Mouse (Mus musculus) lung, embryonic 14.5 days (tissue): ENCODE measurements around the gene Wbp1. TPM values are rescaled to one million over a fixed set of nuclear protein-coding genes. Genes with fewer than 3 reads are reported as not detected.

ENCODE experiments used
- ATAC-seq: fragments of 200-750 bp; cut with Nextera tagmentation; 2 replicates; pipeline ENCODE4 v1.8.0; 2017; ENCODE audit warnings: mild to moderate bottlenecking, moderate TSS enrichment, moderate library complexity; ENCODE audit not compliant: insufficient read depth
- DNase-seq: peaks from one replicate; pipeline ENCODE4 v3.0.0-alpha.2; 2015
- H3K27ac ChIP-seq: fragments of 300-500 bp; sonication (generic); 2 replicates; pipeline ENCODE4 v1.5.1; 2014; ENCODE audit warnings: low read depth, mild to moderate bottlenecking, moderate library complexity
- H3K27me3 ChIP-seq: fragments of 300-500 bp; sonication (generic); 2 replicates; pipeline ENCODE4 v1.6.1; 2014; ENCODE audit warnings: low read length, control low read depth; ENCODE audit not compliant: insufficient read depth
- H3K36me3 ChIP-seq: fragments of 300-500 bp; sonication (generic); 2 replicates; pipeline ENCODE4 v1.6.1; 2014; ENCODE audit warnings: control low read depth; ENCODE audit not compliant: insufficient read depth
- H3K4me1 ChIP-seq: fragments of 300-500 bp; sonication (generic); 2 replicates; pipeline ENCODE4 v1.6.1; 2014; ENCODE audit warnings: antibody characterized with exemption, control low read depth; ENCODE audit not compliant: insufficient read depth
- H3K4me2 ChIP-seq: fragments of 300-500 bp; sonication (generic); 2 replicates; pipeline ENCODE4 v1.6.1; 2014; ENCODE audit warnings: mild to moderate bottlenecking
- H3K4me3 ChIP-seq: fragments of 300-500 bp; sonication (generic); 2 replicates; pipeline ENCODE4 v1.5.1; 2014; ENCODE audit warnings: low read depth, low read length
- H3K9ac ChIP-seq: fragments of 300-500 bp; sonication (generic); 2 replicates; pipeline ENCODE4 v1.6.1; 2014
- H3K9me3 ChIP-seq: fragments of 300-500 bp; sonication (generic); 2 replicates; pipeline ENCODE4 v1.6.1; 2016; ENCODE audit warnings: low read depth, low read length, control low read depth
- CTCF ChIP-seq: IDR thresholded peaks from 2 replicates; pipeline ENCODE4 v1.5.1; 2016; ENCODE audit warnings: antibody characterized with exemption, low read depth
- WGBS: fragments of 180-500 bp; shearing (Covaris S2); extraction: QIAGEN DNeasy Blood & Tissue Kit; methylation state at CpG from one replicate; pipeline ENCODE4 v1.1.7; 2014; 5-methylcytosine and 5-hydroxymethylcytosine counted together
- polyA plus RNA-seq: library from polyadenylated mRNA; unstranded; fragments of >200 nt; fragmentation: Nextera tagmentation; extraction: Ambion mirVana; gene quantifications from 2 replicates; pipeline ENCODE4 v1.2.1, GENCODE M21; 2014

The Wbp1 gene
- polyA plus RNA-seq, 1 experiment from 2014 or later: 91.5 TPM

DNA sequence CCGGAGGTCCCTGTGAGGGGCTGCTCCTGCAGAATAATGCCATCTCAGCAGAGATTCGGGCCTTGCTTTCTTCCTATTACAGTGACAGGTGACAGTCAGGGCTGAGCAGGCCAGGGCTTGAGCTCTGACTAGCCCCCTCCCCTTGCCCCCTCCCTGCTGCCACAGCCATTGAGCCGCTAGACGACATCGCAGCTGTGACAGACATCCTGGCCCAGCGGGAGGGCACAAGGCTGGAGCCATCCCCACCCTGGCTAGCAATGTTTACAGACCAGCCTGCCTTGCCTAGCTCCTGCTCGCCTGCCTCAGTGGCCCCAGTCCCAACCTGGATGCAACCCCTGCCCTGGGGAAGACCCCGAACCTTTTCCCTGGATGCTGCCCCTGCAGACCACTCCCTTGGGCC, 30.4 kb upstream of the Wbp1 start:
- Histone ChIP-seq H3K36me3 (peaks cover 61% of the 10 kb centered on the region), H3K4me1 (0 out of 2 replicates have a peak, but pooled peaks cover 4% of the 10 kb centered on the region), H3K9ac (no peak overlapping the region), H3K27ac (peak overlapping the region; percentile 30; the same call in 1 of the 2 replicates), H3K4me3 (no peak overlapping the region), H3K9me3 (no peaks in the 10 kb centered on the region), H3K4me2 (no peak overlapping the region), H3K27me3 (no peaks in the 10 kb centered on the region; the same call in 1 of the 2 replicates)
- TF ChIP-seq CTCF: no peak
- no peak for ATAC-seq
- 27% methylated on average over 8 of the region's 8 CpGs for WGBS
- no peak for DNase-seq

DNA sequence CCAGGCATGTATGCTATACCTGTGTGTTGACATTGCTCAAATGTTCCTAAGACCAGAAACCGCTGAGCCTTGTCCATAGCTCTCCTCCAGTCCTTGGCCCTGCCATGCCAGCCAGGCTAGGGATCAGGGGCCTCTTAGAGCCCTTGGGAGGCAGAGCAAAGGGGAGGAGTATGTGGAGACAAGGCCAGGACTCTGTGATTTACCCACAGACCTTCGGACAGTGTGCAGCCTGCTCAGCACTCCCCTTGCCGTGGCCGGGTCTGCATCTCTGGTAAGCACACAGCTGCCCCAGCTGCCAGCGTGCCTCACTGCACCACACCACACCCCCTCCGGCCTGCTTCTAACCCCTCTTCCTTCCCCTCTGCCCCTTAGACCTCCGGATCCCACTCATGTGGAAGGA, 25.9 kb upstream of the Wbp1 start:
- H3K27me3 ChIP-seq: no peaks in the 10 kb centered on the region
- DNase-seq: no peak
- no peak overlapping the region for H3K4me3 ChIP-seq
- H3K4me1 ChIP-seq: peaks cover 3% of the 10 kb centered on the region; the same call in 1 of the 2 replicates
- ATAC-seq: no peak
- 62% methylated on average over 7 of the region's 7 CpGs for WGBS
- H3K9me3 ChIP-seq: no peaks in the 10 kb centered on the region
- no peak for TF ChIP-seq CTCF
- no peak overlapping the region for H3K9ac ChIP-seq
- no peak overlapping the region for H3K27ac ChIP-seq
- H3K4me2 ChIP-seq: no peak overlapping the region
- H3K36me3 ChIP-seq: peaks cover 62% of the 10 kb centered on the region

- DNase-seq: no peak
- H3K4me2 ChIP-seq: no peak overlapping the region
- ATAC-seq: no peak
- TF ChIP-seq CTCF: no peak
- no peaks in the 10 kb centered on the region for H3K9me3 ChIP-seq
- H3K27me3 ChIP-seq: no peaks in the 10 kb centered on the region
- WGBS: 49% methylated on average over 9 of the region's 9 CpGs
- no peak overlapping the region for H3K4me3 ChIP-seq
- H3K27ac ChIP-seq: peak overlapping the region; percentile 24; the same call in 1 of the 2 replicates
- H3K9ac ChIP-seq: no peak overlapping the region; the same call in 1 of the 2 replicates
- peaks cover 49% of the 10 kb centered on the region for H3K36me3 ChIP-seq
- H3K4me1 ChIP-seq: peaks cover 8% of the 10 kb centered on the region
Measured at GRCm38 (mm10) chr6:83145805-83146204, 24.4 kb upstream of the Wbp1 start.

DNA sequence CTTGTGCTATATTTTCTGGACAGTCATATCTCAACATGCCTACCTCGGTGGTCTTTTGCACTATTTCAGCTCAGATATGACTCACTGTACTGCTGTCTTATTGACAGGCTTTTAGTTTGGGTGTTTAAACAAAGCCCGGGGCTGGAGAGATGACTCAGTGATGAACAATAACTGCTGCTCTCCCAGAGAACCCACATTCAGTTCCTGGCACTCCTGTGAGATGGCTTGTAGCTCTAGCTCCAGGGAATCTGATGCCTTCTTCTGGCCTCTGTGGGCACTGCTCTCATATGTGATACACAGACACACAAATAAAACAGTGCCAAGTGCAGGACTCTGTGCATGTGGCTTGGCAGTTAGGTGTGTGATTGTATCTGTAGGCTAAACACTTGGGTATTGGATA, 23.9 kb upstream of the Wbp1 start:
- Histone ChIP-seq H3K9ac (no peak overlapping the region), H3K36me3 (peaks cover 45% of the 10 kb centered on the region), H3K27ac (no peak overlapping the region), H3K27me3 (no peaks in the 10 kb centered on the region), H3K4me1 (peaks cover 8% of the 10 kb centered on the region), H3K4me2 (no peak overlapping the region), H3K4me3 (no peak overlapping the region), H3K9me3 (no peaks in the 10 kb centered on the region)
- 67% methylated on average over 2 of the region's 2 CpGs for WGBS
- no peak for TF ChIP-seq CTCF
- DNase-seq (no peak), ATAC-seq (no peak)

- H3K27me3 ChIP-seq: no peaks in the 10 kb centered on the region
- no peak overlapping the region for H3K4me2 ChIP-seq
- no peak for ATAC-seq
- no peak overlapping the region for H3K4me3 ChIP-seq
- H3K9ac ChIP-seq: no peak overlapping the region
- no peak for DNase-seq
- no peaks in the 10 kb centered on the region for H3K9me3 ChIP-seq
- WGBS: 47% methylated on average over 11 of the region's 11 CpGs
- H3K4me1 ChIP-seq: peaks cover 14% of the 10 kb centered on the region
- TF ChIP-seq CTCF: no peak
- no peak overlapping the region for H3K27ac ChIP-seq
- peaks cover 30% of the 10 kb centered on the region for H3K36me3 ChIP-seq
Measured at GRCm38 (mm10) chr6:83142886-83143285, 21.5 kb upstream of the Wbp1 start.

DNA sequence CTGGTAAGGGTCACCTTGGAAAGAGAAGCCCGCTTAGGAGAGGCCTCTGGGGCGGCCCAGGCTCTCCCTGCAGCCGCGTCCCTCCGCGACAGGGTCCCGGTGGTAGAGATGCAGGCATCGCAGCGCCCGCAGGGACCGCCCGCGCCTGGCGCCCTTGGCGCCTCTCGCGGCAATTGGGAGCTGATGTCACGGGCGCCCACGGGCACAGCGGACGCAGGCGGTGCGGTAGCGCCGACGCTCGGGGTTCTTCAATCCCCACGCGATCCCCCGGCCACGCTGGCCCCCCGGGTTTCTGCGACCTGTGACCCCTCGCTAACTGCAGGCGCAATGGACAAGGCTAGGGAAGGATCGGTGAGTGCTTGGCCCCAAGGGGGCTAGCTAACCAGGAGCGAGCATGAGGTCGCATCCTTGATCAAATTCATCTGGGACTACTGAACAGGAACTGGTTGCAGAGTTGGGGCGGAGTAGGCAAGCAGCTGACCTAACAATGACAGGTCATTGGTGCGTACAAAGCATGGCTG, 20.9 kb upstream of the Wbp1 start:
- no peaks in the 10 kb centered on the region for H3K27me3 ChIP-seq
- H3K4me2 ChIP-seq: peak overlapping the region; percentile 63
- peaks cover 14% of the 10 kb centered on the region for H3K4me1 ChIP-seq
- ATAC-seq: no peak
- TF ChIP-seq CTCF: no peak
- no peaks in the 10 kb centered on the region for H3K9me3 ChIP-seq
- WGBS: 9% methylated on average over 41 of the region's 41 CpGs
- peak overlapping the region; percentile 58; the same call in 1 of the 2 replicates for H3K27ac ChIP-seq
- peak overlapping the region; percentile 55 for H3K9ac ChIP-seq
- DNase-seq: peak; percentile 30
- H3K36me3 ChIP-seq: peaks cover 24% of the 10 kb centered on the region; the same call in 1 of the 2 replicates
- peak overlapping the region; percentile 28 for H3K4me3 ChIP-seq

DNA sequence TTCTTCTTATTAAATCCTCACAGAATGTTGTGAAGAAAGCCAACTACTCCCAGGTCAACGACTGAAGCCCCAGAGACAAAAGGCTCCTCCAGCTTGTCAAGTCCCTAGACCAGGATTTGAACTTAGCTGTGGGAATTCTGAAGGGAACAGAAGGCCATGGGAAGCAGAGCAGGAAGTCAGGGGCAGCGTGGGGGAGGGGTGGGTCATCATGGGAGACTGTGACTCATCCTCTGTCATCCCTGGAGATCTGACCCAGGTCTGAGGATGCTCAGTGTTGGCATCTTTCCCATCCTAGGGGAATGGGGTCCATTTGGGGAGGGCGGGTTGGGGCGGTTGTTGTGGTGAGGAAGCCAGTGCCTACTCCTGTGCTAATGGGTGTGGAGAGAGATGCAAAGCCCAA, 20.3 kb upstream of the Wbp1 start:
- Histone ChIP-seq H3K9ac (peak overlapping the region; percentile 55), H3K4me1 (peaks cover 14% of the 10 kb centered on the region), H3K27ac (peak overlapping the region; percentile 58; the same call in 1 of the 2 replicates), H3K27me3 (no peaks in the 10 kb centered on the region), H3K36me3 (peaks cover 18% of the 10 kb centered on the region; the same call in 1 of the 2 replicates), H3K4me2 (peak overlapping the region; percentile 63), H3K4me3 (peak overlapping the region; percentile 28; the same call in 1 of the 2 replicates), H3K9me3 (no peaks in the 10 kb centered on the region)
- DNase-seq (peak; percentile 28), ATAC-seq (no peak)
- WGBS: 44% methylated on average over 4 of the region's 4 CpGs
- no peak for TF ChIP-seq CTCF
